Mouse (Mus musculus): ENCODE measurements around the gene Sel1l.

The Sel1l gene

DNA sequence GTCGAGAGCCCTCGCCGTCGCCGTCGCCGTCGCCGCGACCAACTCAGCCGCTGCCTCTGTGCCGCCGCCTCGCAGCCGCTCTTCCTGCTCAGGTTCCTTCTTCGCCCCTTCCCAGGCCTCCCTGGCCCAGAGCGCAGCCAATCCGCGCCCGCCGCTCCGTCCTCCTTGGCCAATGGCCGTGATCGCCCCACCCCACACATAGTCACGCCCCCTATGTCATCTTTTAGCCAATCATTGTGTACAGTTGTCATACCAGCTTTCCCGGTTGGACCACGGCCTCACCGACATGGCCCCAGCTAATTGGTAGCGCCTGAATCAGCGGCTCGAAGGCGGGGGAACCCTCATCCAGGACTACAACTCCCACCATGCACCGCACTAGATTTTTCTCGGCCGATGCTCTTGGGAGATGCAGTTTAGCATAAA lies at the start of gene Sel1l:
TSS of gene Sel1l (minus strand) at position 113 of the 423 bp plus-strand sequence.
- H3K4me3 ChIP-seq (replicated peaks; ENCODE audit: low read length), result peak within 1 kb of the TSS; percentile 94
- H3K4me1 ChIP-seq (replicated peaks; ENCODE audit: low read depth, low read length), result peaks cover 21% of the 10 kb centered on the region
- H3K36me3 ChIP-seq (ENCODE audit: insufficient read depth, low read length), result no peaks in the 10 kb centered on the region
- H3K9me3 ChIP-seq (ENCODE audit: low read length), result no peaks in the 10 kb centered on the region
- H3K27me3 ChIP-seq (ENCODE audit: insufficient read depth, low read length), result no peaks in the 10 kb centered on the region; the same call in 1 of the 2 replicates
- TF ChIP-seq NANOG (IDR thresholded peaks at IDR 0.05; ENCODE audit: borderline replicate concordance, low read length) (no peak), POU5F1 (IDR thresholded peaks at IDR 0.05; ENCODE audit: borderline replicate concordance, low read length) (no peak), CTCF (conservative IDR thresholded peaks at IDR 0.05; ENCODE audit: low read length) (no peak)

DNA sequence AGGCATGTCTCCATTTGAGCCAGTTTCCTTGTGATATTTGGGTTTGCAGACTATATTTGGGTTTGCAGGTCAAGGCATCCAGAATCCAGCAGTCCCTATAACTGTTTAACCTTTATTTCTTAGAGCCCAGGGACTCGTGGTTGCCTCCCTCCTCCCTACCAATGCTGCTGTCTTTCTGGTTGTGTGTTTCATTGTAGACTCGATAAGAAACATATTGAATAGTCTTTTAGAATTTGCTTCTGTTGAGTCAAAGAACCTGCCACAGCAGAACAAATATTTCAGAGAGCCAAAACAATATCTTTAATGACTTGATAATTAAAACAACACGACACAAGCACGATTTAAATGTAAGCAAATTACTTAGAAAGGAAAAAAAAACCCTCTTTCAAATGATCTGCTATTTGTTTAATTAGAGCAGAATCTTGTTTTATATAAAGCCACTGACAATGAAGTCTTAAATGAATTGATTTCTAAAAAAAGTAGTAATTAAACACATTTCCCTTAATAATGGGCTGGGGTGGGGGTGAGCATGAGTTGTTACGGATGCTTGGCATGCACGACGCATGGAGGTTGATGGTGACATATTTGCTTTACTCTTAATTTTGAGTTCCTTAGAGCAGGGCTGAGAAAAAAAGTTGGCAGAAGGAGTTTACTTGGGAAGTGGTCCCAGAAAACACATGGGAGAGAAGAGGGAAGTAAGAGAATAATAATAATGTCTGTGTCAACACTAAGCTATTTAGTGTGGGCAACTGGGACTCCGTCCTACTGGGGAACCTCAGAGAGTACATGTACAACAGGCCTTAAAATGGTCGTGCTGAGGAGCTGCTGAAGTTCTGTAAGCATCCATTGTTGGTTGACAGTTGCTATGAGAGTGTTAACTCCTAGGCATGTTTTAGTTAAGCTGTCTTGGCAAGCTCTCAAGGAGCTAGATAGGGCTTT lies 43.9 kb upstream of the Sel1l start:
- no peaks in the 10 kb centered on the region for H3K27me3 ChIP-seq (ENCODE audit: insufficient read depth, low read length)
- no peak for TF ChIP-seq CTCF (conservative IDR thresholded peaks at IDR 0.05; ENCODE audit: low read length)
- no peak for TF ChIP-seq POU5F1 (IDR thresholded peaks at IDR 0.05; ENCODE audit: borderline replicate concordance, low read length)
- TF ChIP-seq NANOG (IDR thresholded peaks at IDR 0.05; ENCODE audit: borderline replicate concordance, low read length), result no peak
- H3K9me3 ChIP-seq (ENCODE audit: low read length), result no peaks in the 10 kb centered on the region
- no peaks in the 10 kb centered on the region for H3K36me3 ChIP-seq (ENCODE audit: insufficient read depth, low read length)
- H3K4me3 ChIP-seq (replicated peaks; ENCODE audit: low read length), result no peak overlapping the region
- no peaks in the 10 kb centered on the region for H3K4me1 ChIP-seq (replicated peaks; ENCODE audit: low read depth, low read length)

DNA sequence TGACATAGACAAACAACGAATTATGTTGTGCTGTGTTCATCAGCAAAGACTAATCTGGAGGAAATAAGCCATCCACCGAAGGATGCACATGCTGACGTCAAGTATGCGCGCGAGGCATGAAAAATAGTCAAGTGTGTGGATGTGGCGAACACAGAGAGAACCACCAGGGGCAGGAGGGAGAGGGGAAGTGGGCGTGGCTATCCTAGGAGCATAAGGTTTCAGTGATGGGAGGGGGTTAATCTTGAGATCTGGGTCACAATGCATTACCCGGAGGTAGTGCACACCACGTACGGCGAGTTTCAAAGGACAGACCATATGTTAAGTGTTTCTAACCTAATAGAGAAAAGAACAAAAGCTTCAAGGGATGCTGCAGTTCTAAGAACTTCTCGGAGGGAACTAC lies 31.5 kb upstream of the Sel1l start:
- Histone ChIP-seq H3K9me3 (ENCODE audit: low read length) (no peaks in the 10 kb centered on the region), H3K27me3 (ENCODE audit: insufficient read depth, low read length) (peaks cover 3% of the 10 kb centered on the region; the same call in 1 of the 2 replicates), H3K36me3 (ENCODE audit: insufficient read depth, low read length) (no peaks in the 10 kb centered on the region), H3K4me3 (replicated peaks; ENCODE audit: low read length) (no peak overlapping the region), H3K4me1 (replicated peaks; ENCODE audit: low read depth, low read length) (no peaks in the 10 kb centered on the region)
- TF ChIP-seq POU5F1 (IDR thresholded peaks at IDR 0.05; ENCODE audit: borderline replicate concordance, low read length), result no peak

DNA sequence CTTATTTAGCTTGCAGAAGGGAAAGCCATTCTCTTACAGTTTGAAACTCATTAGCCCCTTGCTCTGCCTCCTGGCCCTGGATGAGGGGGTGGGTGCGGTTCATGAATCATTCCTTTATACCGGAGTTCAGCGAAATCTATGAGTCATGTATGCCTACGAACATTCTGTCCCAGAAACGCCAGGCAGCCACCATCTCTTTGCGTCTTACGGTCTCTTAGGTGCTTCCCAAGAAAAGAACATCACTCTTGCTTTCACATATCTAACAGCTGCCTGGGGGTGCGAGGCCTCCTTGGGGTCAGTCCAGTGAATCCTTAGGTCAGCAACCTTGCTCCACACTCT lies 29.9 kb upstream of the Sel1l start:
- Histone ChIP-seq H3K36me3 (ENCODE audit: insufficient read depth, low read length) (no peaks in the 10 kb centered on the region), H3K4me3 (replicated peaks; ENCODE audit: low read length) (no peak overlapping the region), H3K9me3 (ENCODE audit: low read length) (no peaks in the 10 kb centered on the region), H3K27me3 (ENCODE audit: insufficient read depth, low read length) (peaks cover 10% of the 10 kb centered on the region; the same call in 1 of the 2 replicates), H3K4me1 (replicated peaks; ENCODE audit: low read depth, low read length) (no peaks in the 10 kb centered on the region)
- TF ChIP-seq POU5F1 (IDR thresholded peaks at IDR 0.05; ENCODE audit: borderline replicate concordance, low read length) (no peak), CTCF (conservative IDR thresholded peaks at IDR 0.05; ENCODE audit: low read length) (no peak), NANOG (IDR thresholded peaks at IDR 0.05; ENCODE audit: borderline replicate concordance, low read length) (no peak)

DNA sequence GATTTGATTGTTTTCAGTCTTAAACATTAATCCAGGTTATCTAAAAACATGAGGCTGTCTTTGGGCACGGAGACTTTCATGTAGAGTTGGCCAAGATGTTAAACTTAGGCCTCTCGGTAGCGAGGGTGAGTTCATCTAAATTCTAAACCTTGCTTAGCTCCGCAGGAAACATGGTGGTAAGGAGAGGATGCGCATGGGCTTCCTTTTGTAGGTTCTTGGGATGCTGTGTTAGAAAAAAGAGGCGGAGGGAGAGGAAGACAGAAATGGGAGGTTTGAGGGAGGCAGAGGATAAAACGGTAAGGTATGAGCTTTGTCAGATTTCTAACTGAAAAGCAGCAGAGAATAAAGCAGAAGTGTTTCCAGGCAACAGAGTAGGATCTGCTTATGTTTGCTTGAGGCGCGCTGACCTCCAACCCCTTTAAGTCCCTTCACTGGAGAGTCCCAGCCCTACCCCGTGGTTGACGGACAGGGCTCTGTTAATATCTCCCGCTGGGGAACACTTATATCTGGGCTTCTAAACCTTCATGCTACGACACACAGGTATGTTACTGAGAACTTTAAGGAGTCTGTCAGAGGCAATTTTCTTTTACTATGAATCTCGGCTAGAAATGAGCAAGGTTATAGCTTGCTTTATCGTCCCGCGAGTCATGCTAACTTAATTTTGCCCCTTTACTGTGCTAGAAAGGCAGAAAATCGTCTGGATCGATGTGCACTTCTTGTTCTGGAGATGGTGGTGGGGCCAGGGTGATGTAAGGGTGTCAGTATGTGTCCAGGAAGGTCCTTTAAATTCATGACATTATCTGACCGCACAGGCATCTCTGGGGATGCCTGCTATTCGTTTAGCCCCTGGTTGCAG lies 29.3 kb upstream of the Sel1l start:
- Histone ChIP-seq H3K4me1 (replicated peaks; ENCODE audit: low read depth, low read length) (no peaks in the 10 kb centered on the region), H3K36me3 (ENCODE audit: insufficient read depth, low read length) (no peaks in the 10 kb centered on the region), H3K27me3 (ENCODE audit: insufficient read depth, low read length) (peaks cover 10% of the 10 kb centered on the region; the same call in 1 of the 2 replicates), H3K4me3 (replicated peaks; ENCODE audit: low read length) (no peak overlapping the region), H3K9me3 (ENCODE audit: low read length) (no peaks in the 10 kb centered on the region)
- TF ChIP-seq NANOG (IDR thresholded peaks at IDR 0.05; ENCODE audit: borderline replicate concordance, low read length) (no peak), POU5F1 (IDR thresholded peaks at IDR 0.05; ENCODE audit: borderline replicate concordance, low read length) (no peak), CTCF (conservative IDR thresholded peaks at IDR 0.05; ENCODE audit: low read length) (no peak)

DNA sequence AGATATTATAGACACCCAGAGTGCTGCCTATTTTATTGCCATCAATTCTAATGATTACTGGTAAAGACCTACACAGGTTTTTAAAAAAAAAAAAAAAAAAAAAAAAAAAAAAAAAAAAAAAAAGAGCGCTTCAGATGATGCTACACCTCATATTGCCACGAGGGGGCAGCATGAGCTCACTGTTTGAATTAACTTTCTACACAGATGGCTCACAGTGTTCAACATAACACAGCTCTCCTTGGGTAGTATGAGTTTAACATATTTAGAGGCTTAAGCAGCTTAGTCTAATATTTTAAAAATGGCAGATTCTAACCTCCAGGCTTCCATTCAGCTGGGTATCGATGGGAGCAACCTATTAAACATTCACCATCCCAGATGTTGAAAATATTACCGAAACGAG lies 28.7 kb upstream of the Sel1l start:
- no peak overlapping the region for H3K4me3 ChIP-seq (replicated peaks; ENCODE audit: low read length)
- no peaks in the 10 kb centered on the region for H3K9me3 ChIP-seq (ENCODE audit: low read length)
- H3K4me1 ChIP-seq (replicated peaks; ENCODE audit: low read depth, low read length), result no peaks in the 10 kb centered on the region
- TF ChIP-seq NANOG (IDR thresholded peaks at IDR 0.05; ENCODE audit: borderline replicate concordance, low read length) (no peak), CTCF (conservative IDR thresholded peaks at IDR 0.05; ENCODE audit: low read length) (peak; percentile 62), POU5F1 (IDR thresholded peaks at IDR 0.05; ENCODE audit: borderline replicate concordance, low read length) (no peak)
- H3K36me3 ChIP-seq (ENCODE audit: insufficient read depth, low read length), result no peaks in the 10 kb centered on the region
- H3K27me3 ChIP-seq (ENCODE audit: insufficient read depth, low read length), result peaks cover 10% of the 10 kb centered on the region; the same call in 1 of the 2 replicates

DNA sequence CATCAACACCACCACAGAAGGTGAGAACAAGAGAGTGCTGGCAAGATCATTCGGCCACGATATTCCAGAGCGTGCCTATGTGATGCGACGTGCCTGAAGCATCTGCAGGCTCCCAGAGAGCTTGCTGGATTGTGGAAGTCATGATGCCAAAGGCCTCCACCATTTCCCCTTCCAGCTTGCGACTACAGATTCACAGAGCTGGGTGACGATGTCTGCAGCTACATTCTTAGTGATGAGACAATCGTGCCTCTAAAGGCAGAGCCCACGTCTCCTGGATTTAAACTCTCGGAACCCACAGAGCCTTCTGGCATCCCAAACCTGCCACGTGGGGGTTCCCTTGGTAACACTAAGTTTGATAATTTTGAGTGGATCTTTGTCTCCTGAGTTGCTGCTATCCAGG lies 21.7 kb upstream of the Sel1l start:
- TF ChIP-seq NANOG (IDR thresholded peaks at IDR 0.05; ENCODE audit: borderline replicate concordance, low read length), result no peak
- no peak for TF ChIP-seq CTCF (conservative IDR thresholded peaks at IDR 0.05; ENCODE audit: low read length)
- Histone ChIP-seq H3K9me3 (ENCODE audit: low read length) (no peaks in the 10 kb centered on the region), H3K4me3 (replicated peaks; ENCODE audit: low read length) (no peak overlapping the region), H3K4me1 (replicated peaks; ENCODE audit: low read depth, low read length) (no peaks in the 10 kb centered on the region), H3K27me3 (ENCODE audit: insufficient read depth, low read length) (0 out of 2 replicates have a peak, but pooled peaks cover 11% of the 10 kb centered on the region), H3K36me3 (ENCODE audit: insufficient read depth, low read length) (no peaks in the 10 kb centered on the region)

DNA sequence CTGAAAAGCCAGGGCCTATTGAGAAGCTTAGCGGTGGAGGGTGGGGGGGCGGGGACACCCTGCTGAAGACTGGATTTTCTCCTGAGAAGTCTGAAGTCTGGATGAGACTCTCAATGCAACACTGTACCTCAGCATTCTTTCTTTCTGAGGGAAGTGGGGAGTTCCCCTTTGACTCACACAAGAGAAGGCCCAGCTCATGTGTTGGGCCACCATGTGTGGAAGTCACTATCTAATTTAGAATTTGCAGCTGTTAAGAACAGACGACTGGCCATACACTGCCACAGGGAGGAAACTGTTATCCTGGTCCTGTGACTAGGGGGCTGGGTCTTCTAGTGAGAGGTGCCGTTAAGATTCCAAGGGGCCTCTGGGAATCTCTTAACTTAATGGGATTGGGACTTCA lies 20.4 kb upstream of the Sel1l start:
- Histone ChIP-seq H3K4me1 (replicated peaks; ENCODE audit: low read depth, low read length) (no peaks in the 10 kb centered on the region), H3K9me3 (ENCODE audit: low read length) (no peaks in the 10 kb centered on the region), H3K36me3 (ENCODE audit: insufficient read depth, low read length) (no peaks in the 10 kb centered on the region), H3K27me3 (ENCODE audit: insufficient read depth, low read length) (0 out of 2 replicates have a peak, but pooled peaks cover 5% of the 10 kb centered on the region), H3K4me3 (replicated peaks; ENCODE audit: low read length) (no peak overlapping the region)
- TF ChIP-seq POU5F1 (IDR thresholded peaks at IDR 0.05; ENCODE audit: borderline replicate concordance, low read length), result no peak
- TF ChIP-seq CTCF (conservative IDR thresholded peaks at IDR 0.05; ENCODE audit: low read length), result no peak
- no peak for TF ChIP-seq NANOG (IDR thresholded peaks at IDR 0.05; ENCODE audit: borderline replicate concordance, low read length)
